Mouse (Mus musculus) hindbrain, embryonic 12.5 days (tissue): ENCODE data around the gene Wdr31. TPM values are rescaled to one million over a fixed set of nuclear protein-coding genes. Genes with fewer than 3 reads are reported as not detected.

Experiments used
- ATAC-seq: fragments of 200-750 bp; cut with Nextera tagmentation; 2 replicates; pipeline ENCODE4 v1.8.0; 2017; ENCODE audit warnings: moderate TSS enrichment; ENCODE audit not compliant: low FRiP score
- H3K27ac ChIP-seq: fragments of 300-500 bp; sonication (generic); 2 replicates; pipeline ENCODE4 v1.5.1; 2016; ENCODE audit warnings: mild to moderate bottlenecking
- H3K27me3 ChIP-seq: fragments of 300-500 bp; sonication (generic); 2 replicates; pipeline ENCODE4 v1.6.1; 2016; ENCODE audit warnings: mild to moderate bottlenecking
- H3K36me3 ChIP-seq: fragments of 300-500 bp; sonication (generic); 2 replicates; pipeline ENCODE4 v1.6.1; 2016; ENCODE audit warnings: mild to moderate bottlenecking
- H3K4me1 ChIP-seq: fragments of 300-500 bp; sonication (generic); 2 replicates; pipeline ENCODE4 v1.6.1; 2016
- H3K4me2 ChIP-seq: fragments of 300-500 bp; sonication (generic); replicated peaks from 2 replicates; pipeline ENCODE4 v1.6.1; 2016; ENCODE audit warnings: mild to moderate bottlenecking
- H3K4me3 ChIP-seq: fragments of 300-500 bp; sonication (generic); 2 replicates; pipeline ENCODE4 v1.5.1; 2016; ENCODE audit warnings: mild to moderate bottlenecking
- H3K9ac ChIP-seq: fragments of 300-500 bp; sonication (generic); 2 replicates; pipeline ENCODE4 v1.6.1; 2016; ENCODE audit warnings: mild to moderate bottlenecking, moderate library complexity
- H3K9me3 ChIP-seq: fragments of 300-500 bp; sonication (generic); replicated peaks from 2 replicates; pipeline ENCODE4 v1.6.1; 2016; ENCODE audit warnings: mild to moderate bottlenecking
- WGBS: fragments of 180-500 bp; shearing (Covaris S2); methylation state at CpG from one replicate; pipeline ENCODE4 v1.1.7; 2016; 5-methylcytosine and 5-hydroxymethylcytosine counted together
- polyA plus RNA-seq: library from polyadenylated mRNA; unstranded; fragments of >200 nt; fragmentation: Nextera tagmentation; extraction: Ambion mirVana; gene quantifications from 2 replicates; pipeline ENCODE4 v1.2.1, GENCODE M21; 2016

Wdr31 gene
- polyA plus RNA-seq, 1 experiment from 2014 or later = 9.0 TPM

DNA sequence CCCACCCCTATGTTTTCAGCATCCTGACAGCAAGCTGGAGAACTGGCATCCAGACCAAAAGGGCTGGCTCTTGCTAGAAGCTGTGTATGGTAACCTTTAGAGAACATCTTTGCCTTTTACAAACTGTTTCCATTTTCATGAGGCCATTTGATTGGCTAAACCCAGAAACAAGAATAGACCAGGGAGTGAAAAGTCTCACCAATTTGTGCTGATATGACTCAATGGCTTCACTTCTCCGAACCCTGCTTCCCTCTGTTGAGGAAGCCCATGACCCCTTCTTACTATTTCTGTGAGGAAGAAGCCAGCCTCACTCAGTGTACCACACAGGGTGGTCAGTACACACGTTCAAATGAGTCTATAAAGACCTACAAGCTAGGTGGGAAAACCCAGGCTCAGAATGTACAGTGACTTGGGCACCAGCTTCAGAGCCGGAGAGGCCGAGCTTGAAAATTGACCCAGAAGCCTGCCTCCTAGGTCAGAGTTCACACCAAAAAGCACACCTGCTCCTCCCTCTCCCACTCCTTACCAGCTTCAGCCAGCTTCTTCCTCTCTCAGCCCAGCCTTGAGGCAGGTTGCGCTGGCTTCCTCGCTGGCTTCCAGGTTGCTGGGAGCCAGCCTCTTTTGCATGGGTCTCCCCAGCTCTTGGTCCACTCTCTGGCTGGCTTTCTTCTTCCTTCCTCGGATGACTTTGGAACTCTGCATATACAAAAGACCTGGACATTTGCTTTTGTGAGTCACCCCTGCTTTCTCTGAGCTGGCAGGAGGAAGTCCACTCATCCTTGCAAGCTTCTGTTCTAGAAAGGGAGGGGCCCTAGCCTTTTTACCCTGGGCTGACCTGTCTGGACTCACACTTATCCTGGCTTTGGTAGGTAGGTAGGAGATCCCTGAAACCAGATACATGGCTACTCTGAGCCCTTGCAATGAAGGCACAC lies 36.5 kb downstream of the Wdr31 start:
- Histone ChIP-seq H3K36me3 (no peaks in the 10 kb centered on the region), H3K4me2 (no peak overlapping the region), H3K27ac (no peak overlapping the region), H3K27me3 (no peaks in the 10 kb centered on the region), H3K4me1 (no peaks in the 10 kb centered on the region), H3K4me3 (no peak overlapping the region), H3K9ac (no peak overlapping the region), H3K9me3 (no peaks in the 10 kb centered on the region)
- 78% methylated on average over 7 of the region's 7 CpGs for WGBS
- ATAC-seq = no peak

DNA sequence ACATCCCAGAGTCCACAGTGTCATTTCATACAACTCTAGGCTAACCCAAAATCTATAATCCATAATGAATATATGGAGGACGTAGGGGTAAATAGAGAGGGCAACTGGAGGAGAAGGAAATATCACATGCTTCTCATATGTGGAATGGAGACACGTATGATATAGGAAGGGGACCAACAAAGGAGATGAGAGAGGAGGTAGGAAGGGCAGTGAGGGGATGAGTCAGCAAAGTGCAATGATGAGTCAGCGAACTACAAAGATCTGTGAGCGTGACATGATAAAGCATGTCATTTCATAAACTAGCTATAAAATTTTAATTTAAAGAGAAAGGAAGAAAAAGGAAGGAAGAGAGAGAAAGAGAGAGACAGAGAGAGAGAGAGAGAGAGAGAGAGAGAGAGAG lies 39.2 kb downstream of the Wdr31 start:
- Histone ChIP-seq H3K9me3 (no peaks in the 10 kb centered on the region), H3K9ac (no peak overlapping the region), H3K27ac (no peak overlapping the region), H3K4me2 (no peak overlapping the region), H3K27me3 (no peaks in the 10 kb centered on the region), H3K4me3 (no peak overlapping the region), H3K4me1 (no peaks in the 10 kb centered on the region), H3K36me3 (no peaks in the 10 kb centered on the region)
- no peak for ATAC-seq
- 82% methylated on average over 4 of the region's 4 CpGs for WGBS

DNA sequence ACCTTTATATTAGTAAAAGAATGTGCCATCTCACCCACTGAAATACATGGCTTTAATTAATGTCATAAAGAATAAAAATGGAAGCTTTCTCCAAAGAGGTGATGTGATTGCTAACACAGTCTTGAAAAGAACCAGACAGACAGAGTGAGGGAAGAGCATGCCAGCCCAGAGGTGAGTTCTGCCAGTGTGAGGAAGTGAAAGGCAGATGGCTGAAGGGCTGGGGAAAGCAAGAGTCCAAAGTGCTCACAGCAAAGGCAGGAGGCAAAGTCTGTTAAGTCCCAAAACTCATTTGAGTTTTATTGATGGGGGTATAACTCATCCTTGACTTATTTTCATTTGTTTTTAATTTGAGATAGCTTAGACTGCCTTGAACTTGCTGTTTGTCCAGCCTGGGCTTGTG lies 40.0 kb downstream of the Wdr31 start:
- Histone ChIP-seq H3K9me3 (no peaks in the 10 kb centered on the region), H3K4me3 (no peak overlapping the region), H3K27ac (no peak overlapping the region), H3K4me1 (no peaks in the 10 kb centered on the region), H3K9ac (no peak overlapping the region), H3K27me3 (no peaks in the 10 kb centered on the region), H3K36me3 (peaks cover 2% of the 10 kb centered on the region; the same call in 1 of the 2 replicates), H3K4me2 (no peak overlapping the region)
- no peak for ATAC-seq

DNA sequence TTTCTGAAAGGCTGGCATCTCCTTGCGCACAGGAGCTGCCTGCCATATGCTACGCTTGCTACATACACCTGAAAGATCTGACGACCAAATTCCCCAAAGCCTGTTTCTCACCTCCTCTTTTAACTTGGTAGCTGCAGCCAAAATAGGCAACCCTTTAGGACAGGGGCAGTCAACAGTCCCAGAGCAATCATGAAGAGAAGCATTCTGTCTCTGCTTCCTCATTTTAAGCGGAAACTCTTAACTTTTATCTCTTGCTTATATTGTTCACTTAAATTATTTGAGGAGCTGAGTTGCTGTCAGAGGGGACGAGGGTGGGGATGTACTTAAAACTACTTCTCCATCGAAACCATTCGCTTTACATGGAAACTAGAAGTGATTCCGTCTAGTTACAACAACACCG lies 41.1 kb downstream of the Wdr31 start:
- Histone ChIP-seq H3K9me3 (no peaks in the 10 kb centered on the region), H3K4me1 (no peaks in the 10 kb centered on the region), H3K4me3 (no peak overlapping the region), H3K4me2 (no peak overlapping the region), H3K9ac (no peak overlapping the region), H3K27ac (no peak overlapping the region), H3K36me3 (peaks cover 13% of the 10 kb centered on the region), H3K27me3 (no peaks in the 10 kb centered on the region)
- ATAC-seq = no peak
- 91% methylated on average over 9 of the region's 9 CpGs for WGBS

DNA sequence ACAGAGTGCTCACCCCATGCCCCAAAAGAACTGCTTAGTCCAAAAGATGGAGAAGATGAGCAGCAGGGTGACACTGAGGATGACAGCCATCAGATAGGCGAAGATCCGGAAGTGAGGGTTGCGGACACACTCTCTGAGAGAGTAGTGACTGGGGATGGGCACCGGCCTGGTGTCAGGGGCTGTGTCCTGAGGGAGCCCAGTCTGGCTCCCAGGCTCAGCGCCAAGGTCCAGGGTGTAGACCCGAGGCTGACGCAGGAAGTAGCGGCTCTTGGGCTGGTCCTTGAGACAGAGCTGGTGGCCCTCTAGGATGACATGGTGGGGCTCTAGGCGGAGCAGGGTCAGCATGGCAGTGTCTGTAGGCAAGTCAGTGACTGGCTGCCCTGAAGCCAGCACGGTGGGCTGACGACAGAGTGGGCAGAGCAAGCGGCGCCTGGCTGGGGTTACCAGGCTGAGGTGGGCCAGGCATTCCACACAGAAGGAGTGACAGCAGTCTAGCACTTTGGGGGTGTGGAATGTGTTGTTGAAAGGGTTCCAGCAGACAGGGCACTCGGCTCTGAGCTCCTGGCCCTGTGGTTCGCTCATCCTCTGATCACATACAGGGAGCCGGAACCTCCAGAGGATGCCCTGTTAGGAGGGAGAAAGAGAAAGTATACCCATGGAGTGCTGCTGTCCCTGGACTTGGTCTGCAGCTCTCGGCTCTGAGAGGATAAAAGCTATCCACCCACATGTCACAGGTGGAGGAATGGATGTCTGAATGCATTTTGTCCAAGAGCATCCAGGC lies 42.5 kb downstream of the Wdr31 start:
- Histone ChIP-seq H3K9me3 (no peaks in the 10 kb centered on the region), H3K4me1 (no peaks in the 10 kb centered on the region), H3K4me3 (no peak overlapping the region), H3K4me2 (no peak overlapping the region), H3K36me3 (peaks cover 25% of the 10 kb centered on the region), H3K9ac (no peak overlapping the region), H3K27me3 (no peaks in the 10 kb centered on the region), H3K27ac (no peak overlapping the region)
- ATAC-seq = no peak
- WGBS = 74% methylated on average over 17 of the region's 17 CpGs

DNA sequence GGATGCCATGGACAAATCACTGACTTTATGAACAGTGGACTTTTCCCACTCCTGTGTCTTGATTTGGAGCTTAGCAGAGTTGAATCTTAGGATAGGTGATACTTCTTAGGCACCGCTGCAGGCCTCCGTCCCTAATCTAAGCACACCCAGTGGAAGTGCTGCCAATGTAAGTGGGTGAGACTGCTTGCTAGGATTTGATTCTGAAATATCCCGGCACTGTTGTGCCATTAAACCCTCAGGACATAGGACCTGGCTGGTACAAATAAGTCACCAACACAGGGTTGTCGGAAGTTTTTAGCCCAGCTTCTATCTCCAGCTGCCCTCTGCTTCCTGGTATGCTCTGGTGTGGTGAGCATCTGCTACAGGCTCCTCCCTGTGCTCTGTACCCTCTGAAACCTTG lies 44.8 kb downstream of the Wdr31 start:
- no peaks in the 10 kb centered on the region for H3K27me3 ChIP-seq
- no peak overlapping the region for H3K4me3 ChIP-seq
- no peaks in the 10 kb centered on the region for H3K4me1 ChIP-seq
- no peak overlapping the region for H3K27ac ChIP-seq
- H3K9ac ChIP-seq = no peak overlapping the region
- peaks cover 47% of the 10 kb centered on the region for H3K36me3 ChIP-seq
- H3K4me2 ChIP-seq = no peak overlapping the region
- ATAC-seq = no peak
- WGBS = 93% methylated on average over 4 of the region's 4 CpGs
- no peaks in the 10 kb centered on the region for H3K9me3 ChIP-seq

DNA sequence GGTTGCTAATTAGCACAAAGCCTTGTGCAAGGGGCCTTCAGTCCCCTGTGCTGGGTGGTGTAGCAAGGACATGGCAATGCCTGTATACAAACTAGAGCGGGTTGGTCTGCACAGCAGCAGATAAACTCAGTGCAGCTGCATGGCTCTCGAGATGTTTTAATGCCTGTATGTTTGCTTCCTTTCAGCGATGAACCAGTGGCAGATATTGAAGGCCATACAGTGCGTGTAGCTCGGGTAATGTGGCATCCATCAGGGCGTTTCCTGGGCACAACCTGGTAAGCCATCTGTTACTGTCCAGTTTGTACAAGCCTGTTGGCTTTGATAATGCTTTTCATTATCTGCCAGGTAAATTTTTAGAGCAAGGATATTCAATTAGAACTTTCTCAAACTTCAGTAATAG lies 51.6 kb downstream of the Wdr31 start:
- H3K27ac ChIP-seq = no peak overlapping the region
- no peaks in the 10 kb centered on the region for H3K9me3 ChIP-seq
- no peak overlapping the region for H3K4me3 ChIP-seq
- no peak overlapping the region for H3K4me2 ChIP-seq
- WGBS = 98% methylated on average over 6 of the region's 6 CpGs
- peaks cover 97% of the 10 kb centered on the region for H3K36me3 ChIP-seq
- ATAC-seq = no peak
- H3K4me1 ChIP-seq = no peaks in the 10 kb centered on the region
- no peaks in the 10 kb centered on the region for H3K27me3 ChIP-seq
- no peak overlapping the region for H3K9ac ChIP-seq

DNA sequence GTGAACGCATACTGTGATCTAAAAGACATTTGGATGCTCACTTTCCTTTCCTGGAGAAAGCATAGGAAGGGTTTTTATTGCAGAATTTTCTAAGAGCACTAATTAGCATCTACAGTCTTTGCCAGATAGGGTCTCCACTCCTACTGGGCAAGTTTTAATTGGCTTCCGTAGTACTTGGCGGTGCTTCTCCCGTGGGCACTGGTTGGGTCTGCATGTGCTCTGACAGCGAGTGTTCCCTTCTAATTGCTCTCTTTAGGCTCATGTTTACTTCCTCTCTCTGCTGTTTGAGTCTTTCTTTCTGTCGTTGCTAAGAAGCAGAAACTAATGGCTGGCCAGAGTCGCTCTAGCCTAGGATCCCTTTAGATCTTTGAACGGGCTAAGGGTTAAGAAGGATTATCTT lies 52.2 kb downstream of the Wdr31 start:
- WGBS = 92% methylated on average over 8 of the region's 8 CpGs
- no peak overlapping the region for H3K4me3 ChIP-seq
- H3K9ac ChIP-seq = no peak overlapping the region
- no peaks in the 10 kb centered on the region for H3K4me1 ChIP-seq
- no peaks in the 10 kb centered on the region for H3K27me3 ChIP-seq
- no peaks in the 10 kb centered on the region for H3K9me3 ChIP-seq
- no peak overlapping the region for H3K4me2 ChIP-seq
- no peak for ATAC-seq
- H3K27ac ChIP-seq = no peak overlapping the region
- H3K36me3 ChIP-seq = peaks cover 95% of the 10 kb centered on the region

DNA sequence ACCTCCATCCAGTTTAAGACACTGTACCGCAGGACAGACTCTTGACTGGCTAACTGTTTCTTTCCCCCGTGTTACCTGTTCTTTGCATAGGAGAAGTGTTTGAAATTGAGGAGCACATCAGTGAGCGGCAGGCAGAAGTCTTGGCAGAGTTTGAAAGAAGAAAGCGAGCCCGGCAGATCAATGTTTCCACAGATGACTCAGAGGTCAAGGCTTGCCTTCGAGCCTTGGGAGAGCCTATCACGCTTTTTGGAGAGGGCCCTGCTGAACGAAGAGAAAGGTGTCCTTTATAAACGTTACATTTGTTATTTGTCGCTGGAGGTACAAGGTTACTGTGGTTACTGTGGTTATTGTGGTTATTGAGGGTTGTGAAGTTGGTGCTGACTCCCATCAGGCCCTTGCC lies 59.1 kb downstream of the Wdr31 start:
- Histone ChIP-seq H3K4me1 (peaks cover 18% of the 10 kb centered on the region), H3K4me2 (no peak overlapping the region), H3K27me3 (no peaks in the 10 kb centered on the region), H3K4me3 (no peak overlapping the region), H3K9ac (no peak overlapping the region), H3K27ac (no peak overlapping the region), H3K9me3 (no peaks in the 10 kb centered on the region), H3K36me3 (peaks cover 52% of the 10 kb centered on the region)
- ATAC-seq = no peak
- WGBS = 95% methylated on average over 10 of the region's 10 CpGs

DNA sequence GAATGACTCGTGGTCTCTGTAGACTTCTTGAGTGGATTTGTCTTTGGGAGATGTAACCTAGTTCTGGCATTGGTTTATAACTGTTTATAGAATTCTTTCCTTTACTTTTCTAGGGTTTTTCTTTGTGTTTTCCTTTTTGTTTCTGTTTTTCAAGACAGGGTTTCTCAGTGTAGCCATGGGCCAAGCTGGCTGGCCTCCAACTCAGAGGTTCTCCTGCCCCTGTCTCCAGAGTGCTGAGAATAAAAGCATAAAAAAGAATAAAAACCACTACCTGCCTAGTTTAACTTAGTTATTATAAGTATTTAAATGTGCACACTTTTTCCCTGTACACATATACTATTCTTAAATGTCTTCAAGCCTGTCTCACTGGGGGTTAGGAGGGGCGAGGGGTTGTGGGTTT lies 60.4 kb downstream of the Wdr31 start:
- peak overlapping the region; percentile 60 for H3K4me2 ChIP-seq
- peaks cover 39% of the 10 kb centered on the region for H3K36me3 ChIP-seq
- H3K9me3 ChIP-seq = no peaks in the 10 kb centered on the region
- no peak overlapping the region for H3K9ac ChIP-seq
- H3K4me3 ChIP-seq = peak overlapping the region; percentile 79; the same call in 1 of the 2 replicates
- no peaks in the 10 kb centered on the region for H3K27me3 ChIP-seq
- ATAC-seq = no peak
- H3K4me1 ChIP-seq = peaks cover 25% of the 10 kb centered on the region
- WGBS = 91% methylated on average over 2 of the region's 2 CpGs
- no peak overlapping the region for H3K27ac ChIP-seq

DNA sequence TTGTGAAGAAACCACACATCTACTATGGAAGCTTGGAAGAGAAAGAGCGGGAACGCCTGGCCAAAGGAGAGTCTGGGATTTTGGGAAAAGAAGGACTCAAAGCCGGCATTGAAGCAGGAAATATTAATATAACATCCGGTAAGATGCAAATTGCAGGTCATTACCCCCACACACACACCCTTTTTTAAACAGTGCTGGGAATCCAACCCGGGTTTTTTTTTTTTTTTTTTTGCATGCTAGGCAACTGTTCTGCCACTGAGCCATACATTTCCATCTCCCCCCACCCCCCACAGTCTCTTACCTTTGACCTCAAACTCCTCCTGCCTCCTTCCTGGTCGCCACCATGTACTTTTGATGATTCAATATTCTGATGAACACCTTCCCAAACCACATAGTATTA lies 61.1 kb downstream of the Wdr31 start:
- peaks cover 26% of the 10 kb centered on the region for H3K4me1 ChIP-seq
- no peak for ATAC-seq
- H3K27me3 ChIP-seq = no peaks in the 10 kb centered on the region
- H3K9ac ChIP-seq = peak overlapping the region; percentile 87
- no peak overlapping the region for H3K27ac ChIP-seq
- H3K4me2 ChIP-seq = peak overlapping the region; percentile 60
- no peaks in the 10 kb centered on the region for H3K9me3 ChIP-seq
- H3K36me3 ChIP-seq = peaks cover 32% of the 10 kb centered on the region
- H3K4me3 ChIP-seq = peak overlapping the region; percentile 79
- WGBS = 29% methylated on average over 6 of the region's 6 CpGs

DNA sequence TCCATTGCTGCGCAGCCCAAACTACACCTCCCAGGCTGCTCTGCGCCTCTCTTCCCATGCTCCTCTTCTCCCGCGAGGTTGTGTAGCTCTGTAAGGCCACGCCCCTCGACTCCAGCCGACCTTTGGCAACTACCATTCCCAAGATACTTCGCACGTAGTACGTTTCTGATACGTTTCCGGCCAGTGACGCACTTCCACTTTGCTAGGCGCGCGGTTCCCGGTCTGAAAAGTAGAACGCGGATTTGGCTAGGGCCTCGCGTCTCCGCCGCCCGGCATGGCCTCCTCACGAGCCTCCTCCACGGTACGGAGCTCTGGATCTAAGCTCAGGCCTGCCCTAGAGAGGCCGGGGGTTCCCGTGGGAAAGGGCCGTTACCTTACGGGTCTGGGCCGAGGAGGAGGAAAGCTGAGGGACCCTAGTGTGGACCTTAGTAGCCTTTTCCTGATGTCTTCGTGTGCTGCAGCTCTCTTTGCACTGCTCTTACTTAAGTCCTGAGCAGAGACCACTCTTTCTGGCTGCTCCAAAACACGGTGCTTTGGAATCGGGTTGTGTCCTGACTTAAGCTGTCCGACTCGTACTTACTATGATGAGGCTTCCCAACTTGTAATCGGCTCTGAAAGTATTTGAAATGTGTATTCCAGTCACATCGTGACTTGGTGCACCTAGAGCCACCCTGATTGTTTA lies 62.0 kb downstream of the Wdr31 start, which contains the start of the genes Cdc26 and Prpf4:
Gene Cdc26, minus strand, starts transcription at position 42 of the 682 bp plus-strand sequence.
Gene Prpf4, plus strand, starts transcription at position 197 of the 682 bp plus-strand sequence.
- Histone ChIP-seq H3K4me2 (peak within 1 kb of the TSS; percentile 60), H3K36me3 (peaks cover 25% of the 10 kb centered on the region)
- WGBS = 1% methylated on average over 39 of the region's 39 CpGs

More for the DNA sequence above, 62.0 kb downstream of the Wdr31 start, which contains the start of the genes Cdc26 and Prpf4:
- Histone ChIP-seq H3K9ac (peak within 1 kb of the TSS; percentile 87), H3K4me1 (peaks cover 29% of the 10 kb centered on the region), H3K27ac (peak within 1 kb of the TSS; percentile 79), H3K4me3 (peak within 1 kb of the TSS; percentile 79), H3K27me3 (no peaks in the 10 kb centered on the region), H3K9me3 (no peaks in the 10 kb centered on the region)
- ATAC-seq = peak; percentile 100
